Mouse (Mus musculus) cerebellum, adult 11 months (tissue): ENCODE measurements around the gene Ndufa13.

ENCODE experiments used
- DNase-seq: peaks from one replicate; pipeline ENCODE4 v3.0.0; 2022

The Ndufa13 gene

DNA sequence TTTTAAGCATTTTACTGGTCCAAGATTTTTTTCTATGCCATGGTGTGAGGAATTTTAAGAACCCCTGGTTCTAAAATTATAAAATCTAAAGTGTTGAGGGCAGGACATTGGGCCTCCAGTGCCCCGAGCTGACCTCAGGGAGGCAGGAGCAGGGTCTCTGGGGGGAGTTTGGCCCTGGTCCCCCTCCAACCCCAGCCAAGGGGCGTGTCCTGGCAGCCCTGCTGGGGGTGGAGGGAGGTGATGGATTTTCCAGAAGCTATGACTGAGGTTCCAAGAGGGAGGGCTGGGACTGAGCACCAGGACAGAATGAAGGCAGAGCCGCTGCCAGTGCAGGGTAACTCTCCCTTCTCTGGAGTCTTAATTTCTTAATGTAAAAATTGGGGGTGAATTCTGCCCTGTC is 24.4 kb downstream of the Ndufa13 start:
- no peak for DNase-seq

DNA sequence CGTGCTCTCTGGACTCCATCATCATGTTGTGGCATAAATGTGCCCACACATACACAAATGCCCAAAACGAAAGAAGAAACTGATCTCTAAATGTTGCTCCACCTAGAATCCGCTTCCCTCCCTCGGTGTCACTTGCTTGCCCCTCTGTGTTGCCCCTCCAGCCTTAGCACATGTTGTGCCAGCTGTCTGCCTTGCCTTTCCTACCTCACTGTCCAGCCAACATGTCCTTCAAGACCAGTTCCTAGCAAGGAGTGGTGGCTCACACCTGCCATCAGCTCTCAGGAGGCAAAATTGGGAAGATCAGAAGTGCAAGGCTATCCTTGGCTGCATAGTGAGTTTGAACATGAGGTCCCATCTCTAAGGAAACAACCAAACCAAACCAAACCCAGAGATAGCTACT is 25.0 kb downstream of the Ndufa13 start:
- DNase-seq = no peak

DNA sequence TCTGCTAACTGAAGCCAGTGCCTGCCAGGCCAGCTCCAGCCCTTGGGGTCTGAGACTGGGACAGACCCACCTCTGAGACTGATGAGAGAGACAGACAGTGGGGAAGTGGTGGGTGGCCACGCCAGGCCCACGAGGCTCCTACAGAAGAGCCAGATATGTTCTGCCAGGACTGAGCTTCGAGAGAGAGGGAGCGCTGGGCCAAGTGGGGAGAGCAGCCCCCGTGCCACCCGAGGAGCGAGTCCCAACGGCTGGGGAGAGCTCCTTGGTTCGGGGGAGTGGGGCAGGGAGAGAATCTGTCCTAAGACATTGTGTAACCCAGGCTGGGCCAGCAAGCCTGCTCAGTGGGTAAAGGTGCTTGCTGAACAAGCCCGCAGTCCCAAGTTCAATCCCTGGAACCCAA is 25.4 kb downstream of the Ndufa13 start:
- DNase-seq = no peak

DNA sequence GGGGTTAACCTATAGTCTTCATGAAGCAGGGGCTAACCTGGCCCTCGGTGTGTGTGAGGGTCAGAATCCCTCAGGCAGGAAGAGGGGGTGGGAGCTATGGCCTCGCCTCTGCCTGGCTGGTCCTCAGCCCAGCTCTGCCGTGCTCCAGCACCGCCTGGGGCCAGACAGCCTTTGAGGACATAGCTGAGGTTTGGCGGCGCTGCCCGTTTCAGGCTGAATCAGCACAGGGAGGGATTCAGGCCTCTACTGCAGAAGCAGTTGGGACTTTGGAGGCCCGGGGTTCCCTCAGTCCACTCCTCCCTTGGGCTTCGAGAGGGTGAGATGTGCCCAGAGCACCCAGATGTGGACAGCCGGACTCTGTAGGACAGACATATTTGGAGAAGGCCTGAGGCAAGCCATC is 26.3 kb downstream of the Ndufa13 start:
- no peak for DNase-seq

DNA sequence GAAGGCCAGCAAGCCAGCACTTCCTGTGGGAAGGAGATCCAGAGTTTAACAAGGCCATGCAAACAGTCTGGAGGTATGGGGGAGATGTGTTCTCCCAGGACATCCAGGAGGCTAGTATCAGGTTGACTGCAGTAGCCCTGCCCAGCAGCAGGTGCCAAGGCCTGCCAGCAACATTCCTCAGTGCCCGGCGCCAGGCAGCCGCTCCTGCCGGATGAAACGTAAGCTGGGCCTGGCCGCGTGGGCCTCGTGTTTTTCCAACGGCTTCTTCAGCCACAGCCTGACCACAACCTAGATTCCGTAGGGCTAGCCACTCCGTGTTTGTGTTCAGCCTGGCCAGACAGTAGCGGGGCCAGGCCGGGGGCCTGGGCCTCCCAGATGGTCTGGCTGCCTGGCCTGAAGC is 27.7 kb downstream of the Ndufa13 start:
- DNase-seq = no peak

DNA sequence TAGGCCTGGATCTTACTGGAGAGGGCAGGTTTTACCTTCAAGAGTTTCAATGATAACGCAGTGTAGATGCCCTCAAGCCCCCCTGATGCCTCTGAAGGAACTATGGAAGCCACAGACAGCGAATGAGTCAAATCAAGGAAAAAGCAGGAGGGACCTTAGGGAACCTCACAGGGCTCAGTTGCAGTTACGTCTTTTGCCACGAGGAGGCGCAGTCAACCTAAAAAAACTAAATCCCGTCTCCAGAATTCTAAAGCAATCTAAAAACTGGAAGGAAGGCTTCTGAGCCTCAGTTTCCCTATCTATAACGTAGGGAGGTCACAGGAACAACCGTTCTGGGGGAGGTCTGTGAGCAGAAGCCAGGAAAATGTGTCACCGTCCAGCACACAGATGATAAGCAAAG is 28.2 kb downstream of the Ndufa13 start:
- peak; percentile 56 for DNase-seq

DNA sequence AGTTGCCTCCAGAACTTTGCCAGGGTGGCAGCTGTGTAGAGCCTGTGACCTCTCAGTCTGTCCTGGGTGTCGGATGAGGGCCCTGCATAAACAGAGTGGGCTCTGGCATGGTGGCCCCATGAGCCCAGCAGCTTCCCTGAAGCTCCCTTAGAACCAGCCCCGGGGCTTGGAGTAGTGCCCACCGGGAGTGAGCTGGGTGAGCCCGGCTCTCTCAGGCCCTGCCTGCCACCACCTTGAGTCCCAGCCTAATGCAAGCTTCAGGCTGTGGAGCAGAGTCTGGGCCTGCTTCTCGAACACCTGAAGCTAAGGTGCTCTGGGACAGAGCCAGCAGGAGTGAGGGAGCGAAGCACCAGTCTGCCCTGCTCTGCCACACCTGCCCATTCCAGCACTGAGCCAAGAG is 31.5 kb downstream of the Ndufa13 start:
- no peak for DNase-seq

DNA sequence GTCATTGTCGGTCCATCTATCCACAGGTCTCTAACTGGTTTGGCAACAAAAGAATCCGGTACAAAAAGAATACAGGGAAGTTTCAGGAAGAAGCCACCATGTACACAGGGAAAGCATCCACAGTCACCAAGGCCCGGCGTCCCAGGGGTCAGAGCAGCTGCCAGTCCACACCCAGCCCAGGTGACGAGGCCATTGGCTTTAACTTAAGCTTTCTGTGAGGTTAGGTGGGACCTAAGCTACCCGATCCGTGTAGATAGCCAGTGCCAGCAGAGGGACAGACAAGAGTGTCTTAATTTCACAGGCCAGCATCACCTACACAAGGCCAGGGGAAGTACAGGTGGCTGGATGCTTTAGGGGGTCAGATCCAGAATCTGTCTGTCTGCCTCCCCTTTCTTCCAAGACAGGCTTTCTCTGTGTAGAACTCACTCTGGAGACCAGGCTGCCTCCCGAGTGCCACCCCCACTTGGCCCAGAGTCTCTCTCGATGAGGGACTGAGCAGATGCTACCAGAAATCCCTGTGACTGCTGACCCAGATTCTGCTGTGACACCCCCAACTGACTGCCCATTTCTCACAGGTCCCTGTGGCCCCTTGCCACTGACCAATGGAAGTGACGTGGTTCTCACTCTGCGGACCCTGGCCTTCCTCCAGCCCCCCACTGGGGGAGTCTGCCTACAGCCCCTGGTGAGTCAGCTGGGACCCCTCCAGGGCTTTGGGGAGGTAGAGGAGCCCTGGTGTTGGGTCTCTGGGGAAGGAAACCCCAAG is 32.2 kb downstream of the Ndufa13 start:
- peak; percentile 53 for DNase-seq

DNA sequence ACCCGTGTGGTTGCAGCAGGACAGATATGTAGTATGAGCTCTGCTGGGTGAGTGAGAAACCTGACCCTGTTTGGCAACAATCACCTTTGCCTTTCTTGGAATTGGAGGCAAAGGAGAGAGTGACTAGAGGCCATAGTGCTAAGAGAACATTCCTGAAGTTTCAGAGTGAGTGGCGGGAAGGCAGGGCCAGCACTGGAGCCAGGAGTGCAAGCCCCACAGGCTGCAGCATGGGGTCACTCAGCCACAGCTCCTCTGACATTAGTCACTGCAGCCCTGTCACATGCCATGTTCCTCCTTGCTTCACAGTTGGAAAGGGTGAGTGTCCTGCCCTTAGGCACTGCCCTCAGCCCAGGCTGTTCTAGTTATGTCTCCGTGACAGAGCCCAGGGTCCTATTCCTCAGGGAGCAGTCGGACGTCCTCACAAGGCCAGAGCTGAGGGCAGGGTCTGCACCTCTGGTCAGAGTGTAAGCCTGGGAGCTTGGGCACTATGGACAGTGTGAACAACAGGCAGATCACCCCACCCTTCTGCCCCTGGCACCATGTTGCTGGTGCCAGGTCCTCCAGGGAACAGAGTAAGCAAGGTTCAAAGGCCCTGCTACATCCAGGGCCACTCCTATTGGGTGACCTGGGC is 34.5 kb downstream of the Ndufa13 start:
- DNase-seq = no peak

DNA sequence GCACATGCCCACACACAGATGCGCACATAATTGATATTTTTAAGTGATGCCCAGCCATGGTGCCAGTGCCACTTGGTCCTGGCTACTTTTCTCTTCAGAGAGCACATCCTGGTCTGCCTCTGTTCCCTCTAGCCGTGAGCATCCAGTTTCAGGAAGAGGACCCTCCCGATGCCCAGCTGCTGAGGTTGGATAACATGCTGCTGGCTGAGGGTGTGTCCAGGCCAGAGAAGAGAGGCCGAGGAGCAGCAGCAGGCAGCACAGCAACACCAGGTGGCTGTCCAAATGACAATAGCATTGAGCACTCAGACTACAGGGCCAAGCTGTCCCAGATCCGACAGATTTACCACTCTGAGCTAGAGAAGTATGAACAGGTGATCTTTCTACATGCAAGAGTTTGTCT is 38.2 kb downstream of the Ndufa13 start:
- no peak for DNase-seq

DNA sequence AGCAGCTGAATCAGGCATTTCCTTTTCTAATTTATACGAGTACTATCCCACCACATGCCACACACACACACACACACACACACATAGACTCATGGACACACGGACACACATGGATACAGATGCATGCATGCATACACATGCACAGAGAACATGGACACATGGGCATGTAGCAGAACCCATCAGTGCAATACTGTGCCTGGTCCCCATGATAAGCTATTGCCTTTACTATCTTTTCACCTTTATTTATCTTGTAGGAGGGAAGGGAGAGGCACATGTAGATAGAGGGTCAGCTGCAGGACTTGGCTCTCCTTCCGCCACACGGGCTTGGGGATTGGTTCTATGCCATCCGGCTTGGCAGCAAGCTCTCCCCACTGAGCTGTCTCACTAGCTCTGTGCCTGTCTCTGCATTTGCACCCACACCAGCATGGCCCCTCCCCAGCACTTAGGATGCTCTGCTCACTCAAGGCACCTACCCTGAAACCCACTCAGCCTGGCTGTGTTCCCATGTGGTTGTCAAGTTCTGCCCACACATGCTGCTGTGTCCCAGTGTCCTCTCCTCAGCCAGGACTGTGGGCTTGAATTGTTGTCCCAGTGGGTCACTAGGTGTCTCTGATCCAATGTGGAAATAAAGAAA is 38.9 kb downstream of the Ndufa13 start:
- no peak for DNase-seq

DNA sequence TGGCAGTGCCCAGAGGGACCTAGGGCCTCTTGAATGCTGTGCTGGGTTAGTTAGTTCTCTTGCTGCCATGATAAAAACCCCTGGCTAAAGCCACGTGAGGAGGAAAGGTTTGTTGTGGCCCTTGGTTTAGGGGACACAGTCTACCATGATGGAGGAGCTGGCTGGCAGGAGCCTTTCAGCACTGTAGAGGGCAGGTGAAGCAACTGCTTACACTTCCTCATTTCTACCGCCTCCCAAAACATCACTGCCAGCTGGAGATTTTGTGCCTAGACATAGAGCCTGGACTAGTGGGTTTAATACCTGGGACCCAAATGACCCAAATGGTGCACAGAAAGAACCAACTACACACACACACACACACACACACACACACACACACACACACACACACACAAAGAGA is 41.1 kb downstream of the Ndufa13 start:
- DNase-seq = no peak

DNA sequence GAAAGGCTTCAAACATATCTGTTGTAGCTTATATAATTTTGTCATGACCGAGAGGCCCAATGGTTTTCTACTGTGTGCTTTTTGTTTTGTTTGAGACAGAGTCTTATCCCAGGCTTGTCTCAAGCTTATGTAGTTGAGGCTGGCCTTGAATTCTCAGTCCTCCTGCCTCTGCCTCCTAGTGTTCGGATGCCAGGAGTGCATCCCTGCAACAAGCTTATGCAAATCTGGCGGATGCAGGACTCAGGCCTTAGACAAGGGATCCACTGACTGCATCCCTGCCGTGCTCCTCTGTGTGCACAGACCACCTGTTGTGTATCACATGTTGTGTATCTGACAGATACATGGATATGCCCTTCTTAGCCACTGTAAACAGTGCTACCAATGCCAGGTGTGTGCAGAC is 41.6 kb downstream of the Ndufa13 start:
- DNase-seq = no peak

DNA sequence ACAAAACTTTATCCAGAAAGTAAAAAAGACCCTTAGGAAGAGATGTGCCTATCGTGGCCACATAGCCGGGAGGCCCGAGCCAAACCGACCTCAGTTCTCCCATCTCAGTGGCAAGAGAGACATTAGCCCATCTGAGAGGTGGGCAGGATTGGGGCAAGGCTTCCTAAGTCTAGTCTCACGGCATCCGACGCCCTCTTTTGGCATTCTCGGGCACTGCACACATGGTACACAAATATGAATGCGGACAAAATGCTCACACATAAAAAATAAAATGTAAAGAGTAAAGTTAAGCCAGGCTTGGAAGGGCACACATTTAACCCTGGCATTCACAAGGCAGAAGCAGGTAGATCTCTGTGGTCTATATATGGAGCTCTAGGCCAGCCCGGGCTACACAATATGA is 48.5 kb downstream of the Ndufa13 start:
- DNase-seq = no peak

DNA sequence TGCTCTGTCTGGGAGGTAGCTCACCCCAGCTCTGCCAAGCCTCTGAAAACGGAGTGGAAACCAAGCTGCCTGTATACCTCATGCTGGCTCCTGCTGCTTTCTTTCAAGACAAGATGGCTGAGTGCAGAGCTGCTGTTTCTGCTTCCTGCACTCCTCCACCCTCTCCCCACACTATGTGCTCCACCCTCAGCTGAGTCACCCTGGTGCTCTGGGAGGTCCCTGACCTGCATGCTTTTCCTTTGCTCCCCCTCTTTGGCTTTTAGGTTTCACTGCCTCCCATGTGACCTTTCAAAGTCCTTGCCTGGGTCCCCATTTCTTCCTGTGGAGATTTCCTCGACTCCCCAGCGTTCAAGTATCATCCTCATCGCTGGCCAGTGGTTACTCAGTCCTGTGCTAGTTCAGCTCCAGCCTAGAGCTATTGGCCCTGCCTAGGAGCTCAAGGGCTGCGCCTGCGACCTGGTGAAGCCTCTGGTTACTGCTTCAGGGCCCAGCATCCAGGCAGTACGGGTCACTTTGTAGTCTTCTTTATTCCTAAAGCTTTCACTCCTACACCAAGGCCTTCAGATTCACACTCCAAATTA is 51.3 kb downstream of the Ndufa13 start:
- no peak for DNase-seq

DNA sequence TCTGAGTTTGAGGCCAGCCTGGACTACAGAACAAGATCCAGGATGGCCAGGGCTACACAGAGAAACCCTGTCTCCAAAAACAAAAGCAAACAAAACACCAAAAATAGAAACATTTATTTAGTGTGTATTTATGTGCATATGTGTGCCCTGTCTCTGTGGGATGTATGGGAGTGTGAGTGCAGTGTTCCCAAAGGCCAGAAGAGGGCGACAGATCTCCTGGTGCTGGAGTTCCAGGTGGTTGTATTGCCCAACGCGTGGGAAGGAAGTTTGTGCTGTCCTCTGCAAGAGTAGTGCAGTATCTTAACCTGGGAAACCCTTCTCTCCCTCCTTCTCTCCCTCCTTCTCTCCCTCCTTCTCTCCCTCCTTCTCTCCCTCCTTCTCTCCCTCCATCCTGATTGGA is 52.5 kb downstream of the Ndufa13 start:
- DNase-seq = no peak

DNA sequence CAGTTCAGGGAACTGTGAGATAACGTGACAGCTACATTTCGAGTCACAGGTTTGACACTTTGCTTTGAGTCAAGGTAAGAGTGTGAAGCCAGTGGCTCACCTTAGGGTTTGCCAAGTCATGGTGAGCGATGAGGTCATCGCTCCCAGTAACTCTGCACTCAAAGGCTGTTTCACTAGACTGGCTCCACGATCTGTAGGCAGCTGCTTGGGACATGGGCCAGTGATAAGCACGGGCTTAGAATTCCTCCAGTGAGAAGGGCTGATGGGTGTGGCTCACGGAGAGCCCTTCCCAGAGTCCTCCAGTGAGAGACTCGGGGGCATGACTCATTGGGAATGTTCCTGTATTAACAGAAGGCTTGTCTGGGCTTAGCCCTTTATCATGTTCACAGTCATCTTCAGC is 53.4 kb downstream of the Ndufa13 start:
- DNase-seq = no peak

DNA sequence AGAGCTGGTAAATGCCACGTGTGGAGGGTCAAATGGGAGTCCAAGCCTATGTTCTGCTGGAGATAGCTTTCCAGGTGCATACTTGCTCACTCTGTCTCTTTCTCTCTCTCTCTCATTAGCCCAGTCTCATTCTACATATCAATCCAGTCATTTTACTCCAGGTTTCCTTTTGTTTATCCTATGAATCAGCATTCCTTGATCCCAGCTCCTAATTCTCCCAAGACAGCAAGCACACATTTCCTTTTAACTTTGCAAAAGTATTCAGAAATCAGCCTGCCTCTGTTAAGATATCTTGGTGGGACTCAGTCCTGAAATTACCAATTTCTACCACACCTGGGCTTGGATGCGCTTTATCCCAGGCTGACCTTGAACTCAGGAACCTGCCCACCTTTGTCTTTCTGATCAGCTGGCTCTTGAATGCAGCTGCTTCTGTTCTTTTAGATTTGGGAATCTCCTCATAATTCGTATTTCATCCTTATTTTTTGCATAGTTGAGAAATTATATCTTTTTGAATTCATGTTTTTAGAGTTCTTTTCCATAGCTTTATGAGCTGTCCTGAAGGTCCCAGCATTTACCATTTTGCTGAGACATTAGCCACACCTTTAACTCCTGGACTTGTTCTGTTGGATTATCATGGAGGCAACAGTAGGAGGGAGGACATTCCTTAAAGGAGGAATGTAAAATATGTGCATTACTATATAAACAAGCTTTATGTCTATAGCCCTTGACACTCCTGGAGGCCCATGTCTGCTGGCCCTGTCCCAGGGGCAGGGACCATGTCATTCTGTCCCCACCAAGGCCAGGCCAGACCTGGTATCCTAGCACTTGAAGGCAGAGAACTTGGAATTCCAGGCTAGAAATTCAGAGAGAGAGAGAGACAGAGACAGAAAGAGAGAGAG is 54.9 kb downstream of the Ndufa13 start:
- DNase-seq = no peak
